Mouse (Mus musculus) spleen, postnatal 10 days (tissue): ENCODE measurements around the gene Nav2.

Experiments
- DNase-seq, 2 experiments: peaks; one replicate each; pipeline ENCODE4 v3.0.0; 2021 to 2022; ENCODE audit warnings: low spot score in 2 of 2

Nav2 gene

DNA sequence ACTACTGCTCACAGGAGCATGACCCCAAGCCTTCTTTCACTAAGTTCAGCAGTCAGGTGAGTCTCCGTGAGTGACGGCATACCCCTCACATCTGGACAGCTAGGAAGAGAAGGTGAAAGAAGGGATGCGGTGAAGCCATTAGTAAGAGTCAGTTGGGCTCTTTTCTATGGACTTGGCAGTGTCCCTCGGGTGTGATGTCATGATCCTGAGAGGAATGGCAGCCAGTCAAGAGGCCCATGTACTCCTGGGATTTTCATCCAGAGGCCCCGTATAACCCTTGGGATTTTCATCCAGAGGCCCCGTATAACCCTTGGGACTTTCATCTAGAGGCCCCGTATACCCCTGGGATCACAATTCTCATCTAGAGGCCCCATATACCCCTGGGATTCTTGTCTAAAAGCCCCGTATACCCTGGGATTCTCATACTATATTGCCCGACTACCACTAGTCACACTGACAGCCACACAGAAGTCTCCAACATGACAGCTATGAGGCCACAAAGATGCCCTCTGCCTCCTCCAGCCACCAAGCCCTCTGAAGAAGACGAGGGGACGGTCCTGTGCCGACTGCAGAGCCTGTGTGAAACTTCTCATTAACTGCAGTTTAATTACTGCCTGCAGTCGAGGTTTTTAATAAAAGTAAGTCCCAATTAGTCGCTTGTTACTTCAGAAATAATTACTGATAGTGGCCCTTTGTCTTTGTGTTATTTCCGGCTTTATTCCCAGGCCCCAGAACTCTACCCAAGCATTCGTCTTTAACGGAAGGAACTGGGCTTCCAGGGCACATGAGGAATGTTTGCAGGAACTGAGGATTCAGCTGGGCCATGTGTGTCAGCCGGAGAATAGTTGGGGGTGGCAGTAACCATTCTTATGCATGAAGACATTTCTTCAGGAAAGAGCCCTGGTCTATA, 251.4 kb downstream of the Nav2 start:
- no peak for DNase-seq

DNA sequence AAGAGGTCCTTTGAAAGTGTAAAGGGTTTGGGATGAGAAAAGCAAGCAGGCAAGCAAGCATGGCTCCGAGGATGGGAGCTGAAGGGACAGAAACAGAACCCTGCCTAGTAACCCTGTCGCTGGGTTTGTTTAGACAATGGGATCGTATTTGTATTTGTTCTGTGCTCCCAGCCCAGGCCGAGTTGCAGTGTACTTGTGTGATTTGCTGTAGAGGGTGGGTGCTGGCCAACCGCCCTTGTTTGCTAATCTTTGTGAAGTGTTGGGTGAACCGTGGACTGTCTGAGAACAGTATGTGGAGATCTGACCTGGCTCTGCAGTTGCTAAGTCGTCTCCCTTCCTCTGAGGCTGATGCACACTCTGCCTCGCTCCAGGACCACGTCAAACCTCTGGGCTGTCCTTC, 253.6 kb downstream of the Nav2 start:
- DNase-seq, result no peak

DNA sequence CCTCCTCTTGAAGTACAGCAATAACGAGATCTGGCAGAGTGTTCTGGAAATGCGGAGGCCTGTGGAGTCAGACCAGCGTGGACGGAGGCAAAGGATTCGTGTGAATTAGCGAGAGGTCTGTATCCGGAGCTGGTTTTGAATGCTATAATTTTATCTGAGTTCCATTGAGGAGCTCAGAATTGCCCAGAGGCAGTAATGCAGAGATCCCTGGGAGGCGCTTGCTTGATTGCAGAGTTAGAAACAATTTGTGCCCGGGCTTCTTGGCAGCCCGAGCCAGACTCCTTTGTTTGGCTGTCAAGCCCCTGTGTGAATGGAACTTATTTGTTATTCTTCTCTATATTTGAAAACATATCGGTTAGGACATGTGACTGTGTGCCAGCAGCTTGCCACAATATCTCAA, 255.3 kb downstream of the Nav2 start:
- DNase-seq, result no peak

DNA sequence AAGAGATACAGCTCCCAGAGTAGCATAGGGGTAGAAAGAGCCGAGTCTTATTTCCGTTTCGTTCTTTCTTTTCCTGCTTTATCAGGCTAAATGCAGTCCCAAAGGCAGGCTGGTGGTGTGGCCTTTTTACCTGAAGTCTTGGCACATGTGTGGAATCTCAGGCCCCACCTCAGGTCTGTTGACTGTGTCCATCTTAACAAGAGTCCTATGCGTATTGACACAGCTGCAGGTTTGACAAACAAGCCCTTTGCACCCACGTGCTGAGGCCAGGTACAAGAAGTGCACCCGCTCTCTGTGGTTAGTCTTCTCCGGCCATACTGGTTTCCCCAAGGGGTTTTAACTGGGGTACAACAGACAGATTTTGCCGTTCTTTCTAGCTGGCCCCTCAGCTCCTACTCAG, 256.4 kb downstream of the Nav2 start:
- no peak for DNase-seq

DNA sequence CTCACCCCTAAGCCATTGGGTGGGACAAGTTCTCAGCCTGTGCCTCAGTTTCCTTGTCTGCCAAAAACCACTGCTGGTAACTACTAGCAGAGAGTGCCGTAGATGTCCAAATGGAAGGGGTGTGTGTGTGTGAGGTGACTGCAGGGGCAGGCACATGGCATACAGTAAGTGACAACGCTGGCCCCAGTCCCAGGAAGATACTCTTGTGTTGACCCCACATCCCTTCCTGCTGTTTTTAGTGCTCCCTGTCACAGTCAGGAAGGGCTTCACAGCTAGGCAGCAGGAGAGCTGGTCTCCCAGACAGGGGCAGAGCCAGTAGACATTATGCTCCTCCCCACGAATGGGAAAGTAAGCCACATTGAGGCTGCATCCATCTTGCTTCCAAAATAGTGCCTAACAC, 264.4 kb downstream of the Nav2 start:
- DNase-seq, result no peak

DNA sequence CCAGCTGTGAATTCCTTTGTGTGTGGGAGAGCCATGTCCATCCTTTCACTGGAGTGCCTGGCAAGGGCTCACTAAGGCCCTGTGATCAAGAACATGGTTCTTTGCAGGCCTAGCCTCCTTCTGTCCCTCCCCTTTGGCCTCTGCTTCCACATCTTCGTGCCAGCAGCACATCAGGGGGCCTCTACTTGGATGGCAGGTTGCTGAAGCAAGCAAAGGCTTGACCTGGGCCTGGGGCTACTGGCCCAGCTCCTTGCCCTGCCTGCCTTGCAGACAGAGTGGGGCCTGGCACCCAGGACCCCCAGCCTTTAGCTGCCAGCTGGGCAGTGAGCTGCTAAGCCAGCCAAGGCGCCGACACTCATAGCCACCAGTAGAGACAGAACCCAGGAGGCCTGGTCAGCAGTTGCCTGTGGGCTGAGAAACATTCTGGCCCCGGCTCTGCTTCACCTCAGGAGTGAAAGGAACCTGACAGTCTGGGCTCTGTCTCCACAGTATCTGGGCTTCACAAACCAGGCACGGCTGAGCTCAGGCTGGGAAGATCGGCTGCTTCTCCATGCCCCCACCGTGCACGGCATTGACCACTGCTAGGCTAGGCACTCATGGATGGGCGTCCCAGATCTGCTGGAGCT, 267.4 kb downstream of the Nav2 start:
- no peak for DNase-seq

DNA sequence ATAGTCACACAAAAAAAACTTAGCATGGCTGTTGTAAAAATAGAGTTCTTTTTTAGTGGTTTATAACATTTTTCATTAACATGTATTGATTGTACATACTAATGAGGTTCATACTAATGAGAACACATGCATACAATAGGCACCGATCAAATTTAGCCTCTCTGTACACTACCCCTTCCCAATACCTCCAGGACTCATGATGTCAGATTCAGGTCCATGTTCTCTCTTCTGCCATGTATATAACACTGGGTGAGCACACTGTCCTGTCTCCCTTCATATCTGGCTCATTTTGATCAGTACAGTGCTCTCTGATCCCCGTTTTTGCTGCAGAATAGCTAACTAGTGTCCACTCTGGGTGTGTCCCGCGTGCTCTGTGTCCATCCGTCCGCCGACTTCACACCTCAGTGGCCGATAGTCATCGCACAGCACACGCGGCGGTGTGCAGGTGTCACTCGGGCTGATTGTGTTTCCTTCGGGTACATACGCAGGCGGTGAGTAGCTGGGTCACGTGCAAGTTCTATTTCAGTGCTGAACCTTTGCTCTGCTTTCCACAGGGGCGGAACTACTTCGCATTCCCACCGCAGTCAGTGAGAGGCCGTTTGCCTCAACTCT, 268.2 kb downstream of the Nav2 start:
- DNase-seq, result no peak

DNA sequence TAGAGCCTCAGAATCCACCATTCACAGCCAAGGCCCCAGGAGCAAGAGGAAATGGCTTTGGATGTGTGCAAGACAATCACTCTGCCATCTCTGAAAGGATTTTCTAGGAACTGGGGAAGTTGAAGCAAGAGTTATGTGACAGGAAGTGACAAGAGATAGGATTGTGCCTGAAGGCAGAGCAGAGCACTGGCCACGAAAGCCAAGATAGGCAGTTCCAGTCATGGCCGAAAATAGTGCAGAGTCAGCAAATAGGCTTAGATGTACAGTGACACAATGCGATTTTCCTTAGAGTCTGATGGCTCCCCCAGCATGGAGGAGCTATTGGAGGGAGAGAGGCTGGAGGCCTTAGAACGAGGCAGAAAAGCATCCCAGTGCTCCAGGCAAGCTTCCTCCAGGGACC, 269.7 kb downstream of the Nav2 start:
- no peak for DNase-seq

DNA sequence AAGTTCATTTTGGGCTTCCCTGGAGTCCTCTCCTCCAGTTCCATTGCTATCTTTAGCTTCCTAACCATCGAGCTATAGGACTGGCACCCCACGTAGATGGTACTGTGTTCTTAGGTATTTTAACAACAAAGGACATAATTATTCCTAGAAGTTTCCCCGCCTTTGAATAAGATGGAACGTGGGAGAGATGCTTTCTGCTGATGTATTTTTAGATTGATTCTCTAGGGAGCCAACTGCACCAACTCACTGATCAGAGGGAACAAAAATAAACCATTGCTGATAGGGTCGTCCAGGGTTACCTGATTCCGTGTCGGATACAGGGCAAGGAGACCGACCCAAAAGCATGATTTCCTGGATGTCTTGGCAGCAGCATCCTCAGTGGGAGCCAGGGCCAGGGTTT, 272.5 kb downstream of the Nav2 start:
- DNase-seq, result no peak

DNA sequence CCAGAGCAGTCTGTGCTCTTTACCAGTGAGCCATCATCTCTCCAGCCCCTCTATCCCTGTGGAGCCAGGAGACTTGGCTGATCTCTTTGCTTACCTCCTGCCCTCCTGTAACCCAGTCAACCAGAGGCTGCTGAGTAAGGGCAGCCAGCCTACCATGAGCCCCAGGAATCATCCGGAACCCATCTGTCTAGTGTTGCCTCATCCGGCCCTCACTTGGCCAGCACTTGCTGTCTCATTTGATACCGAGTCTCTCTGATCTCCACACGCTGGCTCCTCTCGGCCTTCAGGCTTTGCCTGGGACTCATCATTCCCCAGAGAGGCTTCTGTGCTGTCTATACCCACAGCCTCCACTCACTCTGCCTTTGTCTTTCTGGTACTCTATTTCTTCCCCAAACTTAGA, 273.9 kb downstream of the Nav2 start:
- no peak for DNase-seq

DNA sequence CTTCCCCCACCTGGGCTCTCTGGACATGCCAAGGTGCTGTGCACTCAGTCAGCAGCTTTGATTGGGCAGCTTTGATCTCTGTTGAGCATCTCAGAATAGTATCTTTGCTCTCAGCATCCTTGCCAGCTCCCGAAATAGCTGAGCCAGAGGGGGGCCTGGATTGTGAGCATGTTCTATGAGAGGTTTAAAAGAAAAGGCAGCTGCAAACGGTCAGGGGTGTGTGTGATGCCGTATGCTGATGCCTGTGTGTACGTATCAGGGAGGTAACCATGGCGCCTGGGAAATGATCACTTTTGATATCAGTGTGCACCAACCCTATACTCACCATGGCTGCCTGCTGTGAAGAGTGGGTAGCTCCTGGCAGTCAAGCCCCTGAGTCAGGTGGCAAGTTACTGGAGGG, 275.2 kb downstream of the Nav2 start:
- no peak for DNase-seq

DNA sequence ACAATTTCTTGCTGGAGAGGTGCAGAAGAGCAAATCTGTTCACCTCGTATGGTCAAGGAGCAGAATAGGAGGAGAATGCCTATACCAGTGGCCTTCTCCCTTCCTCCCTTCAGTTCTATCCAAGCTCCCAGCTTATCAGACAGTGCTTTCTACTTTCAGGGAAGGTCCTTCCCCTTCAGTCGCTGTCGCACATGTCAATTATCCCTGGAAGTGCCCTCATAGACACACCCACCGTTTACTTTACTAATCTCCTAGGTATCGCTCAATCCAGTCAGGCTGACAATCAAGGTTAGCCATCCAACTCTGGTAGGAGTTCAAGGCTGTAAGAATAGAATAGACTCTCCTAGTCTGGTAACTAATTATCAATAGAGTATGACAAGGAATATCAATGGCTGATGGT, 277.5 kb downstream of the Nav2 start:
- DNase-seq, result no peak

DNA sequence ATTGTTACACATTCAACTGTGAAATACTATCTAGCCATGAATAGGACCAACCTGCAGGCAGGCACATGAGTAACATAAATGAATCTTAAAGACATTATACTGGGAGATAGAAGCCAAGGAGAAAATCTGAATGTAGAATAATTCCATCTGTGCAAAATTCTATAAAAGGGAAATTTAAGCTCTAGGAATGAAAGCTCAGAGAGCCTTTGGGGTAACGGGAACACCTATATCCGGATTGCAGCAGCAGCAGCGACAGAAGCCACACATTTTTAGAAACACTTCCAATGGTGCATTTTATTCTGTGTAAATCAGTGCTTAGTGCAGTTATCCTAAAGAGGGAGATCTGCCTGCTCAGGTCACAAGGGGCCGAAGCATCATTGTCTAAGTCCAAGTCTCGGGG, 280.8 kb downstream of the Nav2 start:
- DNase-seq, result no peak

DNA sequence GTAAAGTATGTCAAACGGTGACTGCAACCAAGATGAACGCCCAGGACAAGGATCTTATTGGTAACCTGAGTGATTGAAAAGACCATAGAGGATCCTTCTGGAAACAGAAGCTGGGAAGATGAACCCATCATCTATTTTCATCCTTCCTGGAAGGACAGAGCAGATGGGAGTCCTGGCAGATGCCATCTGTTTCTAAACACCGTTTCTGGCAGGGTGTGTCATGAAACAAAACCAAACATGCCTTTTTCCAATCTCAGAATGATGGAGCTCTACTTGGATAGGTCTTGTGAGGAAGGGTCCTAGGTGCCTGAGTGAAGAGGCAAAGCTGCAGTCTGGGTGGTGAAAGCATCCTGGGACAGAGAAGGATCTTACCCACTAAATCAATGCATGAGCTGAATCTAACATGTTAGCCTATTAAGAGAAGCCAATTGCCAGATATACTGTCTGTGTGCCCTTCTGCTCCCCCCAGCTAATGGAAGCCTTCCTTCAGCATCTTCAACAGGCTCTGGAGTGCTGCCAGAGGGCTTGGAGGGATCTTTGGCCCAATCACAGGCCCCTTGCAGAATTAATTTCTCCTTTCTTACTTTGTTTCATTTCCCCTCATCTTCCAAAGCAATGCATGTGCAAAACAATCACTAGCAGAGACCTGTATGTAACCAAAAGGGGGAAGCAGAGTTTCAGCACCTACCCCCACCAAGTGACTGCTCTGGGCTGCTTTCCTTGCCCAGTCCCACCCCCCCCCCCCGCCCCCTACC, 281.9 kb downstream of the Nav2 start:
- DNase-seq, result no peak

DNA sequence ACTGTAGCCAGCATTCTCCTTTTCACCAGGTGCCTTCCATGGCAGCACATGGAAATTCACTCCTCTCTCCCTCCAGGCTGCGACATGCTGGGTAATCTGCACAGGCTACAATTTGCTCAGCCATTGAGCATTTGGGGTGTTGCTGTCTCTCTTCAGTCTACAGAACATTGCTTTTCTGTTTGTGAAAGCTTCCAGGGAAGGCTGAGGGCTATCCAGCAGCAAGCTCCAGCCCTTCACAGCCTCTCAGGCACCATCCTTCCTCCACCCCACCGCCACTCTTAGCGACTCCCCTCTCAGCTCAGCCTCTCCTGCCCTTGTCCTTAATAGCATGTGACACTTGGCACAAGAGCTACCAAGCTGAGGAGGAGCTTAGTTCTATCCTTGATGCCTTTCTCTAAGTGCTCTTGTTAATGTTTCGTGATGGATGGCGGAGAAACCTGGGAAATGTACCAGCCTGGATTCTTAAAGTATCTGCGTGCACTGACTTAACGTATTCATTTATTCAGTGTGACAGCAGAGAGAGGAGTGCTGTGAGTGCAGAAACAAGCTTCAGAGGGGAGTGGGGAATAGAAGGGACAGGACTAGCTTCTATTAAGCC, 282.7 kb downstream of the Nav2 start:
- no peak for DNase-seq

DNA sequence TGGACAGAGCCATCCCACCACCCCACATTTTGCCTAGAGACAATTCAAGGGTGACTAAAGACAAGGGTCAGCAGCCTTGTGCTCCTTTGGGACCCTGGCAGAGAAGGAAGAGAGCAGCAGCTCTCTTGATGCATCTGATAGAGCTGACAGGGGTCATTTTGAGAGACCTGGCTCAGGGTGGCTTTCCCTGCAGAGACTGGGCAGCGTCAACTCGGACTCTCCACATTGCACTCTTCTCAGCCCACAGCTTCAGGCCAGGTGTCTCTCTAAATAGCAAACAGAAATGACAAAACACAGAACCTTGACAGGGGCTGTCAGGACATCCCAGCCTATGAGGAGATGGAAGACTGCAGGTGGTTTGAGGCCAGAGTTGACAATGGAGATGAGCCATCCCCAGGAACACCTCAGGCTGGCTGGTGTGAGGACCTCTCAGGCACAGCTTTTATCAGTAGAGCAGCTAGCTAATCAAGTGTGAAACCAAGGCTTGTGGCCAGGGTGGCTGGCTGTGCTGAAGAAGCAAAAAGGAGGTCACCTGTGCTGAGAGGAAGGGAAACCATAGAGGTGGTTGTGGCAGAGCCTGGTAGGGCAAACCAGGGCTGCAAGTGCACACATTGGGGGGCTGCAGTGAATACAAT, 283.7 kb downstream of the Nav2 start:
- DNase-seq, result no peak

DNA sequence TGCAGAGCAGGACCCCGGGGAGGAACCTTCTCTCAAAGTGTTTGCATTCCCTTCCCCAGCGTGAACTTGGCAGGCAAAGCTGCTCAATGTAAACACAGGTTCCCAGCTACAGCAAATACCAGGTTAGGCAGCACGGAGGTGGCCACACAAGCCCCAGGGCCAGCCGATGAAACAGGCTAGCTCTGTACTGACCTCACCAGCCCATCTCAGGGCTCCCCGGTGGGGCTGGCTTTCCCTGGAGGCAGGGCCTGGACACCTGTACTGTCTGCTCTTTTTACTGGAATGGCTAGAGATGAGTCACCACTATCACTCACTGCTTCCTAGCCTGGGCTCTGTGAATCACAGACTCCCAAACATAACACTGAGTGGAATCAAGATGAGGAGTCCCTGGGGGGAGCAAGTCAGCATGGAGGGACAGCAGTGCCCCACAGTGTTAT, 287.2 kb downstream of the Nav2 start:
- DNase-seq, result no peak

DNA sequence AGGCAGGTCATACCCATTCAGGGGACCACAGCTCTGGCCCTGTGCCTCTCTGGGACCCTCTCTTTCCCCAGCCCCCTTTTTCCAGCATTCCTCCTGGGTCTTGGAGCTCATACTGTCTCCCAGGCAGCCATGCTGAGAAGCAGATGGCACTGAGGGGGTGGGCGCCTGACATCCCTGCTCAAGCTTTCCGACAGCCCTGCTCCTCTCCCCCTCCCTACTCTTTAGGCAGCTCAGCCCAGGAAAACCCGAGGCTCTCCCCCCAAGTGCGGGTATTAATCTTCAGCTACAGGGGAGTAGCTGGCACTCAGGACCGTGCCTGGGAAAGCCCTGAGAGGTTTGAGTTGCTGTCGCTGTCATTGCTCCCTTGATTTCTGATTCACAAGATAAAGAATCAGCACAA, 290.9 kb downstream of the Nav2 start:
- no peak for DNase-seq

DNA sequence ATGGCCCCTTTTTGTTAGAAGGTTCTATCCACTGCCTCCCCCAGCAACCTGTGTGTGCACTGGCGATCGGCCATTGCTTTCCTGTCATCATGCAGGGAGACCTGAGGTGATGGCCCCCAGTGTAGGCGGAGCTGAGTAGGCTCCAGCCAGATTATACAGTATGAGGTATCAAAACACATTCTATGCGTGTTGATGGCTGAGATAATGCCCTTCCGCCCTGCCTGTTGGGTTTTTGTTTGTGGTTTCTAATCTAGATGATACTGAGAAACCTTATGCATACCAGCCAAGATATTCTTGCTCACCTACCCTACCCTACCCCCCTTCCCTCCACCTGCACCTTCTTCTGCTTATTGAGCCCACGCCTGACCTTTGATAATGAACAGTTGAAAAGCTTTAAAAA, 291.8 kb downstream of the Nav2 start:
- no peak for DNase-seq

DNA sequence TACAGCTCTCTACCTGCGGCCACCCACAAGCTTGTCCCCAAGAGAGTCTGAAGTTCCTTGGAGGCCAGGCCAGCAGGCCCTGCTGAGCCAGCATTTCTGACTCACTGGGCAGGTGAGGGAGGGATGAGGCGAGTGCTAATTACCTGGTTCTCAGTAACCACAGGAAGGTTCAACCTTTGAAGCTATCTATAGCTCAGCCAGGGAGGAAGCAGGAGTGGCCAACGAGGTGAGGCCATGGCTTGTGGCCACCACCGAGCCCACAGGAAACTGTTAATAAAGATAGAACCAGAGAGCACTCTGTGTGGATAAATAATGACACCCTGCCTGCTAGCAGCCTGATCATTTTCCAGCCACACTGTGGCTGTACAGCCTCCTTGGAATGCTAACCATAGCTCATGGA, 294.5 kb downstream of the Nav2 start:
- DNase-seq, result no peak

DNA sequence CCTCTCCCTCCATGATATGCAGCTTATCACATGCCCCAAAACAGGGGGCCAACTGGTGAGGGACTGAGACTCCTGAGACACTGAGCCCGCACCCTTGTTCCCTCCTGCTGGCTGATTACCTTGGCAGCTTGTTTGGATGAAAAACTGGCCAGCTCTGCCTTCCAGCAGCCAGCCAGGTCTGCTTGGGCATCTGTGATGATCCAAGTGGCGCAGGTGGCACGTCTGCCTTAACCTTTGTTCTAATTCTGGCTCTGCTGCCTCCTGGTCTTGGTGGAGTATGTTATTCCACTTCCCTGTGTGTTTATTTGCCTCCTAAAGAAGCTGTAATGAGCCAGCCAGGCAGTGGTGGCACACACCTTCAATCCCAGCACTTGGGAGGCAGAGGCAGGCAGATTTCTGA, 296.3 kb downstream of the Nav2 start:
- no peak for DNase-seq
